Mouse (Mus musculus): ENCODE results near the gene 9930021J03Rik.

Gene 9930021J03Rik

DNA sequence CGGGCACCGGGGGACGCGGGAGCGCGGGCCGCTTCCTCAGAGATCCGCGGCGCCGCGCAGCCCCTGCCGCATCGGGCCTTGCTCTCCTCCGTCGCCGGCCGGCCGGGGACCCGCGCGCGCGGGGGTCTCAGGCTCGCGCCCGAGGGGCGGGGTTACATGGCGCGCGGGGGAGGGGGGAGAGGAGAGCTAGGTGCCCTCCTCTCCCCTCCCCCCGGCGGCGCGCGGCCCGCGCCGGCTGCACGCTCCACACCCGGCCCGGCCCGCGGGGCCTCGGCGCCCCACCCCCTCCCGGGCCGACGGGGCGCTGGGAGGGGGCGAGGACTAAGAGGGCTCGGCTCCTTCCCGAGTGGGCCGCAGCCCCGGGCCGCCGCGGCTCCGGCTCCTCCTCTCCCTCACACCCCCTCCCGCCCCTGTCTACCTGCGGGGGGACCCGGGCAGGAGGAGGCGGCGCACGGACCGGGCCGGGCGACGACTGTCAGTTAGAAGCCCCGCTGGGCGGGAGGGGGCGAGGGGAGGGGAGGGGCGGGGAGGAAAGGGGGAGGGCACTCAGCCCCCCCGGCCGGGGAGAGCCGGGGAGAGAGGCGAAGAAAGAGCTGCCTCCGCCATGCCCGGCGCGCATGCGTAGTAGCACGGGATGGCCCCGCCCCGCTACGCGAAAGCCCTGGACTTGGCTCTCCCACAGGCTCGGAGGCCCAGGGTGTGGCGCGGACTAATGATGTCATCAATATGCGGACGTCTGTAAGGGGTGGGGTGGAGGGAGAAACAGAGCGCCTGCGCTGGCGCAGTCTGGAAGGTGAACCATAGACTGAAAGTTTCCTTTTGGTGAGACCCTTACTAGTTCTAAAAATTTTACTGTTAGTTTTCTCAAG, at the start of gene 9930021J03Rik:
Gene 9930021J03Rik, minus strand, starts transcription at position 73 of the 869 bp plus-strand sequence.
- DNase-seq, result peak; percentile 99

GRCm38 (mm10) chr19:29853711-29854110, 47.9 kb upstream of the 9930021J03Rik start:
- DNase-seq, result no peak

DNA sequence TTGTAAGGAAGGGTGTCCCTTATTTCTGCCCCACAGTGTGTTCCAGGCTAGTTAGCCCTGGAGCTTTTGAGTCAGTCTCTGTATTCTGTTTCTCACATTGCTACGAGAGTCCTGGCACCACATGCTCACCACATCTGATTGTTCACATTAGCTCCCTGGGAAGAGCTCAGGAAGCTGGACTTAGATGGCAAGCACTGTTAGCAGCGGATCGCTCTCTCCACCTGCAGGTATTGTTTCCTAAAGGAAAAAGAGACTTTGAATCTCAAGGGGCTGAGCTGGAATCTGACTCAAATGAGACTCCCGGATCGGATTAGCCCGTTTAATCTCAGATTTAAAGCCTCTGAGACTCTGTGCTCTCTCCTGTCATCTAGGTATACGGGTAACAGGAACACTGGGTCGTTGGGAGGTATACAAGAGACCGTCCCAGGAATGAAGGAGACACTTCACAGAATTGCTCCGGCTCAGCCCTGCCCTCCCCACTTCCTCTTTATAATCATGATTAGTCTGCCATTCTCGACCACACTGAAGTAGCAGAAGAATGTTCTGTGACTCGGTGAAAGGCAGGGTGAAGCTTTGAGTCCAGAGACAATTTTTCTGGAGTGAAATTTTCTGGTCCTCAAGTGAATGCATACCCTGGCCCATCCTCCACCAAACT, 45.4 kb upstream of the 9930021J03Rik start:
- DNase-seq, result no peak

- no peak for DNase-seq
These were observed 44.2 kb upstream of the 9930021J03Rik start for GRCm38 (mm10) chr19:29849924-29850551.

DNA sequence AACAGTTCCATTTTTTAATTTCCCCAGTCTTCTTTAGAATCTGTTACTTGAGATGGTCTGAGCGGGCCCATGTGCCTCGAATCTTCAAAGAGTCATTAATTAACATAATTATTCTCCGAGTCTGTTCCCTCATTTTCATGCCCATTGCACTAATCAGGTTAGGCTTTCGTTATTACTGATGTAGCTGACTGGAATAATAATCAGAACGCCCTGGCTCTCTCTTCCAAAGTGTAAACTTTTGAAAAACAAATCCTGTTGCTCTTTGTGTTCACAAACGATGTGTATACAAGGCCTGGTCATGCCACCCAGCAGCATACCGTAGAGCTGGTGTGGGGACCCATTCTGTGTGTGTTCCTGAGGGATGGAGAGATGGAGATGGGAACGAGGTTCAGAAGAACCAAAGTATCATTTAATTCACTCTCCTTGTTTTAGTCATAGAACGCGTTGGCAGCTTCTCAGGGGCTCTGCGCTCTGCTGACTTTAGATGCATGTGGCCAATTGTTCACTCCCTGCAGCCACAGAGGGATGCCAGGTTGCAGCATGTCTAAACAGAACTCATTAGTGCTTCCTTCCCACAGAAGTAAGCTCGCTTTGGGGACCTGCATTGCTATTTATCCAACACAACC, 38.4 kb upstream of the 9930021J03Rik start:
- no peak for DNase-seq

GRCm38 (mm10) chr19:29843641-29844035, 37.8 kb upstream of the 9930021J03Rik start:
- no peak for DNase-seq

- no peak for DNase-seq
These were observed 37.2 kb upstream of the 9930021J03Rik start for GRCm38 (mm10) chr19:29842973-29843372.

DNA sequence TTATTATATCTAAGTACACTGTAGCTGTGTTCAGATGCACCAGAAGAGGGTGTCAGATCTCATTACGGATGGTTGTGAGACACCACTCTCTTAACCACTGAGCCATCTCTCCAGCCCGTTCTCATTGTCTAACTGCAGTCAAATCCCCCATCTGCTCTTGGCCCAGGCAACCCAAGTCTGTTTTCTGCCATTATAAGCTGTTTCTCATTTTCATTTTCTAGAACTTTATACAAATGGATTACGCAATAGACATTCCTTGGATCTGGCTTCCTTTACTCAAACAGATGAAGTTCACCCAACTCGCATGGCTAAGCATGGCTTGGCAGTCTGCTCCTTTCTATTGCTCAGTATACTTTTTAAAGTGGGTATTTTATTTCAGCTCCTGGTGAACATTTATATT, 34.9 kb upstream of the 9930021J03Rik start:
- peak; percentile 58 for DNase-seq

DNA sequence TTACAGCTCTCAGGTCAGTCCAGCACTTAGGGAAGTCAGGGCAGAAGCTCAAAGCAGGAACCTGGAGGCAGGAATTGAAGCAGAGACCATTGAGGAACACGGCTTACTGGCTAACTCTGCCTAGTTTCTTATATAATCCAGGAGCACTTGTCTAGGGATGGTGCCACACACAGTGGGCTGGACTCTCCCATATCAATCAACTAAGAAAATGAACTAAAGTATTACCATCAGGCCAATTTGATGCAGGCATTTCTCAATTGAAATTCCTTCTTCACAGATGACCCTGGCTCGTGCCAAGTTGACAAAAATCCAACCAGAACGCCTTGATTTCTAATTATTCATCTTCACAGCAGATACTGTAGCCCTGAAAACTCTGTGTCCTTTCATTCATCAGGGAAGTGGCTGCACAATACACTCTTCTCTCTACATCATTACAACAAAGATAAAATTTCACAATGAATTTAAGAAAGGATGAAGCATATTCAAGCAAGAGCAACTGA, 32.9 kb upstream of the 9930021J03Rik start:
- DNase-seq, result peak; percentile 52

DNA sequence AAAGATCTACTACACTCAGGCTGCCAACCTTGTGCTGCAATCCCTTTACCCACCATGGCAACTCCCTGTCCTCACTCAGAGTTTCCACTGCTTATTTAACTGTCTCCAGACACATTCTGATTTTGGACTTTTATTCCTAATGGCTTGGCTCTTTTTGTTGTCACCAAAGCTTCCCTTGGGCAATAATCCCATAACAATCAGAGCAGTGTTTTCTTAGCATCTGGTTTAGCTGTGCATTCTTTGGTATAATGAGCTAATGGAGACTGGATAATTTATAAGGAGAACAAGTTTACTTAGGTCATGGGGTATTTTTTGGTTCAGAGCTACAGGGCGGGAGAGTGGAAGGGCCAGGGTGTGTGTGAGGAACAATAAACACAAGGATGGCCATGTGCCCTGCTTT, 32.4 kb upstream of the 9930021J03Rik start:
- DNase-seq, result no peak

DNA sequence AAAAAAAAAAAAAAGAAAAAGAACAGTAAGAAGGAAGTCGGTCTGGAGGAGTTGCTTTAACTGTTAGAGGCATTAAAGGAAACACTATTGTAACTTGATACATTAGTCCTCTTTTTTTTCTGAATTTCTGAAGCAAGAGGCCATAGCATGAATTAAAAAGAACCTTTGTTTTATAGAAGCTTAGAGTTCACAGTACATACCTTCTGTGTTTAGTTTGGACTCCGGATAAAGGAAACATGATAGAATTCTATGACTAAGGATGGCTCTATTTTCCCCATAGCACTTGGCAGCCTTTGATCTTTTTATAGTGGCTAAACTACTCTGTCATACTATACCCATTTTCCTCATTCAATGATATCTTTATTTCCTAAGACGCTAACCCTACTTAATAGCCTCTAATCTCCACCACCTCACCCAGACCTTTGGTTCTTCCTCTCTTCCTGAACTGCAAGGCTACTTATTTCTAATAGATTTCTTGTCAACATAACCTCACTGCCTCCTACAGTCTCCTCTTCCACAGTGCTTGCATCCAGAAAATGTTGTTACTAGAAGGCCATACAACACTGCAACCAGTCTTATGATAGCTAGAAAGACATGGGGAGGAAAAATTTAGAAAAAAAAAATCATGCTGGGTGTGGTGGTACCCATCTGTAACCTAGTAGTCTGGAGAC, 29.7 kb upstream of the 9930021J03Rik start:
- DNase-seq, result no peak

DNA sequence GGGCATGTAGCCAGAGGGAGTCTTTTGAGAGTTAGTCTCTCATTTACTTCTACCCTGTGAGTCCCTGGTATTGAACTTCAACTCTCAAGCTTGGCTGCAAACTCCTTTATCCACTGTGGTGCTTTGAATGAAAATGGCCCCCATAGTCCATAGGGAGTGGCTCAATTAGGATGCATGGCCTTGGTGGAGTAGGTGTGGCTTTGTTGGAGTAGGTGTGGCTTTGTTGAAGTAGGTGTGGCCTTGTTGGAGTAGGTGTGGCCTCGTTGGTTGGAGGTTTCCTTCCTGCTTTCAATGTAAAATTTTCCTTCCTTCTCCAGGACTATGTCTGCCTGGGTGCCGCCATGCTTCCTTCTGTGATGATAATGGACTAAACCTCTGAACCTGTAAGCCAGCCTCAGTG, 25.1 kb upstream of the 9930021J03Rik start:
- DNase-seq, result no peak

DNA sequence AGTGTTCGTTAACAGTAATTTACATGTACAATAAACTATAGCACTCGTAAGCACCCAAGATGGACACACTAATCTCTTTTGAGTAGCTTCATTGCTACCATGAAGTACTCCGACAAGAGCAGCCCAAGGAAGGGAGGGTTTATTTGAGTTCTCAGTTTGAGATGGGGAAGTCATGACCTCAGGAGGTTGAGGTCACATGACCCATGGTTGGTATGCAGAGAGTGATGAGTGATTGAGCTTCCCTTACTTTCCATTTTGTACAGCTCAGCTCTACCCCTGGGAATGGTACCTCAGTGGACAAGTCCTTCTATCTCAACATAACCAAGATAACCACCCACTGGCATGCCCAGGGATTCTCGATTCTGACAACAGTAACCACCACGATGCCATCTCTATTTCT, 22.8 kb upstream of the 9930021J03Rik start:
- DNase-seq, result no peak

DNA sequence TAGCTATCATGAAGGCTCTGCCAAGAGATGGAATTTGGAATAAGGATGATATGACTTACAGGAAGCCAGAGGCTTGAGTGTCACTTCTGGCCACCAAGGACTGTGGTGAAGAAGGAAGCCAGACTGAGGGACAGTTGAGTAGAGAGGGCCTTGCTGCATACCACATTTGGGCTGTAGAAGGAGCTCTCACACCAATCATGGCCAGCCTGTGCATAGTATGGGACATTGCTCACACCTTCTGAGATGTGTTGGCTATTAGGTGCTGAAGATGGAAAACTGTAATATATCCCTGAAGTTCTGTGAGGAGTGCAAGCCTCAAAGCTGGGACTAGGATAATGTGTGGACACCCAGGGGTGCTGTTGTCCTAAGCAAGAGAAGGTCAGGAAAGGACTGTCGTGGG, 20.9 kb upstream of the 9930021J03Rik start:
- DNase-seq, result peak; percentile 56

DNA sequence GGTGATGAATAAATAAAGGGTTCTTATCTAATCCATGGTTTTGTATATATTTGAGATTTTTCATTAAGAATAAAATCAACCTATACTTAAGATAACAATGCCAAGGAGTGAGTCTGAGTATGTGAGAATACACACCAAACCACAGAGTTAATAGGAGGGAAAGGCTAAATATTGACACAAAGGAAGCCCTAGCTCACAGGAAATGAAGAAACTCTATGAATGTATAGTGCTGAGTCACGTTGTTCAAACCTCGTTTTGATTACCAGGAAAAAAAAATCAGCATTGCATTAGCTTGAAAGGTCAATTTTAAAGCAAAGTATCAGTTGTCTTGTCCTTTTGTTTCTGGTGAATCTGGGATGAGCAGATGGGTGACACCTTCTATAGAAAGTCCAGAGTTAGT, 19.2 kb upstream of the 9930021J03Rik start:
- DNase-seq, result no peak

DNA sequence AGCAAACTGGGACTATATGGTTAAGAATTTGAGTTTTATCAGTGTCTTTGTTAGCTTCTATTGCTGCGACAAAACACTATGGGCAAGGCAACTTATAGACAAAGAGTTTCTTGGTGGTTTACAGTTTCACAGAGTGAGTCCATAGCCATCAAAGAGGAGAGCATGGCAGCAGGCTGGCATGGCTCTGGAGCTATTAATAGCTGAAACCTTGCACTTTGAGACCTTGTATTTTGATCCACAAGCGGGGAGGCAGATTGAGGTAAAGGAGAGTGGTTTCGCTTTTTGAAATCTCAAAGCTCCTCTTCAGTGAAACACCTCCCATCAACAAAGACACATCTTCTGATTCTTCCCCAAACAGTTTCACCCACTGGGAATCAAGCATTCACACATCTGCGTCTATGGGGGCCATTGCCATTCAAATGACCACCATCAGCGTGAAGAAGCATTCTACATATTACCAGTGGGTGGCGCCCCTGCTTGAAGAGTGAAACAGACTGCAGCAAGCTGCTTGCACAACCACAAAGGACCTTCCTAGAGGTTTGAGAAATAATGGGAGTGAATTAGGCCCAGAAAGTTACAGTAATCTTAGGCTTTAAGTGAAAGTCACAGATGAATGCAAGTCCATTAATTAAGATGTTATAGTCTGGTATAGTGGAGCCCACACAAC, 18.4 kb upstream of the 9930021J03Rik start:
- peak; percentile 86 for DNase-seq

DNA sequence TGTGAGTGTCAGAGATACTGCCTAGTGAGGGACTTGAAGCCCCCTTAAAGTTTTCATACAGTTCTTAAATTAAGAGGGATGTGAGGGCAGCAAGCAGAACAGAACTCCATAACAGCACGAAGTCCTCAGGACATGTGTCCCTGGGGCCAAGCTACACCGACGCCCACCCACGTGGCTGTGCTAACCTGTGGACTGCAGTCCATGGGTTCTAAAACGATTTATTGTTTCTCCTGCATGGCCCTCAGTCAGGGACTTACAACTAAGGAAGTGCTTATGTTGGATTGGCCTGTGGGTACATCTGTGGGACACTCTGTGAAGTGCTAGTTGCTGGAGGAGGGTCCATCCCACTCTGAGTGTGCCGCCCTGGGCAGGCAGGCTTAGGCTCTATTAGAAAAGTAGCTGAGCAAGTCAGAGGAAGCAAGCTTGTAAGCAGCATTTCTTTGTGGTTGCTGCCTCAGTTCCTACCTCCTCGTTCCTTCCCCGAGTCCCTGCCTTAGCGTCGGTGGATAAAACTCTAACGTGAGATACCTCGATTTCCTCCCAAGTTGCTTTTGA, 17.7 kb upstream of the 9930021J03Rik start:
- DNase-seq, result no peak

DNA sequence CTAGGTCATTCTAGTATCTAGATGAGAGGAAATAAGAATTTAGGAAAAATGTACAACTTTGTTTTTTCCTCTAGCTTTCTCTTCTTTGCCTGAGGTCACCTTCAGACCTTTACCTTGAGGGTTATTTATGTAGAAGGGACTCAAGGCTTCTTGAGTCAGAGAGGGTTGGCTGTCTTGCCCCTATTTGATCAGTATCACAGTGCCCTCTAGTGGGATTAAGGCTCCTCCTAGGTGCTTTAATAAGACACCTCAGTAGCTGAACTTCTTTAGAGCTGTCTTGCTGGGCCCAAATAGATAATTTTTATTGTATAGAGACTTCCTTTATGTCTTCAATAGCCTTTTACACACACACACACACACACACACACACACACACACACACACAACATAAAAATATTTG, 15.2 kb upstream of the 9930021J03Rik start:
- DNase-seq, result peak; percentile 89

GRCm38 (mm10) chr19:29812581-29813460, 7.0 kb upstream of the 9930021J03Rik start, which contains the start of gene Ranbp6:
Gene Ranbp6, minus strand, starts transcription at chr19:29812974.
- peak; percentile 93 for DNase-seq

DNA sequence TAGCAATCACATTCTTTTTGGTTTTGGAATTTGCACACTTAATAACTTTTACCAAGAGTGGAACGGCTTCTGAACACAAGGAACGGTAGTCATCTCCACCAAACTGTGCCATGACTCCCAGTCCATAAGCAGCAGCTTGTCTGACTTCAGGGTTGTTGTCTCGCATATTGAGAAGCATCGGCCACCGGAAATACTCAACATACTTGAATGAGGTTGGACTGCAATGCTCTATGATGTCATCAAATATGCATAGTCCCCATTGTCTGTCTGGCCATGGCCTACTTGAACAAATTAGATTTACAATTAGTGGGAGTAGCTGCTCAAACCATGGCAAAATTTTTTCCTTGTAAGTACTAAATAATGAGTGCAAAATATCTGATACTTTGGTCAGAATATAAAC, 4.2 kb upstream of the 9930021J03Rik start:
- no peak for DNase-seq
